Mouse (Mus musculus) spleen, adult 2 months (tissue): Measurements from ENCODE around the gene Acot13. TPM values are rescaled to one million over a fixed set of nuclear protein-coding genes. Genes with fewer than 3 reads are reported as not detected.
A peak's percentile ranks its signal among the peaks of the same experiment; 100 is the strongest.

Experiments used
- DNase-seq, 2 experiments: peaks; one replicate each; pipeline versions ENCODE4 v3.0.0 to v3.0.0-alpha.2; 2012 to 2021; ENCODE audit warnings: low spot score in 2 of 2, low read depth in 1 of 2
- H3K27ac ChIP-seq: fragments of 200-500 bp; 2 replicates; pipeline ENCODE4 v1.5.1; 2012; ENCODE audit warnings: low read length, inconsistent platforms; ENCODE audit not compliant: insufficient read depth
- H3K27me3 ChIP-seq: fragments of 200-500 bp; 2 replicates; pipeline ENCODE4 v1.6.1; 2012; ENCODE audit warnings: mild to moderate bottlenecking, moderate library complexity, low read length, inconsistent platforms; ENCODE audit not compliant: control insufficient read depth, insufficient read depth
- H3K36me3 ChIP-seq: fragments of 200-500 bp; 2 replicates; pipeline ENCODE4 v1.6.1; 2012; ENCODE audit warnings: mild to moderate bottlenecking, low read length, inconsistent platforms; ENCODE audit not compliant: control insufficient read depth, insufficient read depth
- H3K4me1 ChIP-seq: fragments of 200-500 bp; 2 replicates; pipeline ENCODE4 v1.6.1; 2011; ENCODE audit warnings: inconsistent platforms; ENCODE audit not compliant: control insufficient read depth, insufficient read depth, insufficient read length
- H3K4me3 ChIP-seq: fragments of 200-500 bp; 2 replicates; pipeline ENCODE4 v1.5.1; 2011; ENCODE audit warnings: mild to moderate bottlenecking, inconsistent platforms; ENCODE audit not compliant: insufficient read depth, insufficient read length; ENCODE audit errors: extremely low read depth
- CTCF ChIP-seq: fragments of 200-500 bp; IDR thresholded peaks from 2 replicates; pipeline ENCODE4 v1.5.1; 2011; ENCODE audit warnings: mild to moderate bottlenecking, inconsistent platforms; ENCODE audit not compliant: insufficient read depth, insufficient read length, insufficient replicate concordance; ENCODE audit errors: extremely low read depth
- POLR2A ChIP-seq: fragments of 200-500 bp; IDR thresholded peaks from 2 replicates; pipeline ENCODE4 v1.6.1; 2011; ENCODE audit warnings: low read depth, low read length, inconsistent platforms
- WGBS: fragments of 180-500 bp; shearing (Covaris S2); methylation state at CpG from one replicate; pipeline ENCODE4 v1.1.7; 2018; 5-methylcytosine and 5-hydroxymethylcytosine counted together
- polyA plus RNA-seq: library from polyadenylated mRNA; depleted of rRNA; stranded (reverse); fragments of >200 nt; gene quantifications from 2 replicates; pipeline ENCODE4 v1.2.3, GENCODE M21; 2012

Gene Acot13
- polyA plus RNA-seq, 1 experiment, result 15.8 TPM

- DNase-seq, result no peak
- Histone ChIP-seq H3K27ac (peak overlapping the region; percentile 87), H3K27me3 (no peaks in the 10 kb centered on the region), H3K4me3 (peak overlapping the region; percentile 79), H3K4me1 (peaks cover 6% of the 10 kb centered on the region; the same call in 1 of the 2 replicates), H3K36me3 (peaks cover 1% of the 10 kb centered on the region; the same call in 1 of the 2 replicates)
- WGBS, result 4% methylated on average over 21 of the region's 21 CpGs
- TF ChIP-seq CTCF, result no peak
- no peak for TF ChIP-seq POLR2A
Observed at GRCm38 (mm10) chr13:24832131-24832810, 931 bp upstream of the Acot13 start.

- Histone ChIP-seq H3K4me1 (peaks cover 6% of the 10 kb centered on the region; the same call in 1 of the 2 replicates), H3K36me3 (peaks cover 3% of the 10 kb centered on the region; the same call in 1 of the 2 replicates), H3K27ac (peak overlapping the region; percentile 77), H3K4me3 (peak overlapping the region; percentile 69), H3K27me3 (no peaks in the 10 kb centered on the region)
- no peak for TF ChIP-seq POLR2A
- WGBS, result 1% methylated on average over 20 of the region's 20 CpGs
- peak in 1 of 2 experiments; percentile 7 for DNase-seq
Observed at GRCm38 (mm10) chr13:24830756-24831352, 486 bp downstream of the Acot13 start.

DNA sequence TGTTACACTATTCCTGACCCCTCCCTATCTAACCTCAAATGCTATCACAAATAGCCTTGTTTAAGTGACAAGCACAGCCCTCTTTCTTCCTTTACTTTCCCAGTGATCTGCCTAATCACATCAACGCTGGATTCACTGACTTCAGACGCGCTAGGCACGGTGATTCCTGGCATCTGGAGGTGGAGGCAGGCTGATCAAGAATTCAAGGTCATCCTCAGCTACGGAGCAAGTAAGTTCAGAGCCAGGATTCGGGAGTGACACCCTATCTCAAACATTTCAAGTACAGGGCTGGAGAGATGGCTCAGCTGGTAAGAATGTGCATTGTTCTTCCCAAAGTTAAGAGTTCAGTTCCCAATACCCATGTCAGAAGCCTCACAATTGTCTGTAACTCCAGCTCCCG, 5.2 kb downstream of the Acot13 start:
- DNase-seq, result no peak
- Histone ChIP-seq H3K4me1 (no peaks in the 10 kb centered on the region), H3K36me3 (peaks cover 2% of the 10 kb centered on the region; the same call in 1 of the 2 replicates), H3K27me3 (no peaks in the 10 kb centered on the region), H3K4me3 (no peak overlapping the region), H3K27ac (no peak overlapping the region)
- TF ChIP-seq CTCF, result no peak
- no peak for TF ChIP-seq POLR2A
- whole genome bisulfite sequencing, result 94% methylated on average over 7 of the region's 7 CpGs

GRCm38 (mm10) chr13:24825587-24825986, 5.8 kb downstream of the Acot13 start:
- Histone ChIP-seq H3K36me3 (peaks cover 2% of the 10 kb centered on the region; the same call in 1 of the 2 replicates), H3K4me3 (no peak overlapping the region), H3K27ac (no peak overlapping the region), H3K4me1 (no peaks in the 10 kb centered on the region), H3K27me3 (no peaks in the 10 kb centered on the region)
- DNase-seq, result no peak
- TF ChIP-seq CTCF, result no peak
- TF ChIP-seq POLR2A, result no peak
- WGBS, result 93% methylated on average over 4 of the region's 4 CpGs

DNA sequence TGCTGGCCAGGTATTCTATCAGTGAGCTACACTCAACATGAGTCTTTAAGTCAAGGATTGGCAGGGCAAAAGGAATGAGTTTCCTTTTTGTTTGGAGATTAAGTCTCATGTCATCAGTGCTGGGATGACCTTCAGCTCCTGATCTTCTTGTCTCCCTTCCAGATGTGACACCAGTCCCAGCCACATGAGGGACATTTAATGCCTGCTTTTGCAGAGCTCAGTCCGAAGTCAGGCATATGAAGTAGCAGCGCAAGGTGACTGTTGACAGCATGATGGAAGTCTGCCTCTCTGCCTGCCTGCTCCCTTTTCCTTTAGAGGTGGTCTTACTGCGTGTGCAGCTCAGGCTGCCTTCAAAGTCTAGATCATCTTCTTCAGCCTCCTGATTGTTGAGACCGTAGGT, 6.7 kb downstream of the Acot13 start:
- Histone ChIP-seq H3K36me3 (peaks cover 4% of the 10 kb centered on the region), H3K4me3 (no peak overlapping the region), H3K27me3 (no peaks in the 10 kb centered on the region), H3K4me1 (no peaks in the 10 kb centered on the region), H3K27ac (no peak overlapping the region)
- no peak for DNase-seq
- TF ChIP-seq POLR2A, result no peak
- no peak for TF ChIP-seq CTCF
- WGBS, result 94% methylated on average over 4 of the region's 4 CpGs

DNA sequence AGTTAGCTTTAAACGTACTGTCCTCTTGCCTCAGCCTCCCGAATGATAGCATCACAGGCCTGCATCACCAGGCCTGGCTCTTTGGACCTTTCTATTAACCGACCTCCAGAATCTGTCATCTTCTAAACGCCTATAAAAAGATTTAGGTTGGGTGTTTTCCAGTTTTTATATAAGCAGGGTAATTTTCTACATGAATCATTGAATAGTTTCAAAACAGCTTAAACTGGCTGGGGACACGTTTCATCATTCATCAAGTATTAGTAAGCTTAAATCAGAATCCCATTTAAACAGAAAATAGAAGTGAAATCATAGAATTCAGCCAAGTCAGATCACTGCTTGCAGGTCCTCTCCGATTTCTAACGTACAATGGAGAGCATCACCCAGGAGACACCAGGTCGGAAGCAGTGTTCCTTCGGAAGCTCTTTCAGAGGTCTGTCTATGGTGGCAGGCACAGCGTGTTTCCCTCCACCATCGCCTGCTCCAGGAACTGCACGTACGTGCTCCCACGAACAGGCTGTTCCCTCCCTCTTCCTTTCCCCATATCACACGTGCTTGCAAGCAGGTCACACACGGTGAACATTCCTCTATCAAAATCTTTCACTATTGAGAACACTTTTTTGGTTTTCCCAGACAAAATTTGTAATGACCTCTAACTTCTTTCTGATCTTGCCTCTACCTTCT, 8.5 kb downstream of the Acot13 start:
- Histone ChIP-seq H3K27ac (no peak overlapping the region), H3K4me3 (no peak overlapping the region), H3K27me3 (no peaks in the 10 kb centered on the region), H3K4me1 (no peaks in the 10 kb centered on the region), H3K36me3 (peaks cover 4% of the 10 kb centered on the region)
- 89% methylated on average over 16 of the region's 16 CpGs for WGBS
- DNase-seq, result no peak
- TF ChIP-seq CTCF (no peak), POLR2A (no peak)

DNA sequence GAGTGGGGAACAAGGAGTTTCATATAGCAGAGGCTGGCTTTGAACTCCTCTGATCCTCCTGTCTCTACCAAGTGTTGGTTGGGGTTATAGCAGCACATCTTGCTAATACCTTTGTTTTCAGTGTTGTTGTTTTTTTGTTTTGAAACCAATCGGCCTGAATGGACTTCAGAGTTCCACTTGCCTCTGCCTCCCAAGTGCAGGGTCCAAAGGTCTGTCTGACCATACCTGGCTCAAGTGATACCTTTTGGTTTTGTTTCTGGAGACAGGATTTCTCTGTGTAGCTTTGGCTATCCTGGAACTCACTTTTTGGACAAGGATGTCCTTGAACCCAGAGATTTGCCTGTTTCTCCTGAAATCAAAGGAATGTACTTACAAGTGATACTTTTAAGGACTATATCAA, 11.4 kb downstream of the Acot13 start:
- no peaks in the 10 kb centered on the region for H3K4me1 ChIP-seq
- 97% methylated on average over 1 of the region's 1 CpGs for WGBS
- TF ChIP-seq POLR2A (no peak), CTCF (no peak)
- no peak overlapping the region for H3K27ac ChIP-seq
- no peak for DNase-seq
- no peak overlapping the region for H3K4me3 ChIP-seq
- H3K36me3 ChIP-seq, result peaks cover 7% of the 10 kb centered on the region
- no peaks in the 10 kb centered on the region for H3K27me3 ChIP-seq
